Comparison of ENCODE assay signal across 27 mouse cellular contexts in genomic region chr7:27323001-27323400, GRCm38 (mm10). TPM values are rescaled to one million over a fixed set of nuclear protein-coding genes. Genes with fewer than 3 reads are reported as not detected.
"Had no signal": no experiment of that assay in that cellular context is flagged by ENCODE, and none has a peak within 500 bp of the region (broad histone marks: within the 10 kb centered on the region; RNA-seq: fewer than 3 reads in every experiment).

No protein-coding gene starts in this region.

- H3K9me3 ChIP-seq: heart, embryonic 13.5 days; heart, embryonic 15.5 days; hindbrain, embryonic 10.5 days; hindbrain, embryonic 12.5 days; intestine, embryonic 15.5 days; limb, embryonic 10.5 days; limb, embryonic 12.5 days; liver, embryonic 13.5 days; liver, embryonic 15.5 days had no signal

- H3K9ac ChIP-seq: heart, embryonic 15.5 days; hindbrain, embryonic 12.5 days; hindbrain, embryonic 14.5 days; intestine, embryonic 15.5 days; limb, embryonic 12.5 days; liver, embryonic 13.5 days; liver, embryonic 15.5 days had no signal

- H3K36me3 ChIP-seq: heart, embryonic 15.5 days; hindbrain, embryonic 10.5 days; hindbrain, embryonic 12.5 days; limb, embryonic 12.5 days; liver, embryonic 13.5 days; liver, embryonic 15.5 days had no signal

- H3K4me1 ChIP-seq: liver, embryonic 15.5 days had no signal

- H3K27ac ChIP-seq: heart, embryonic 13.5 days; heart, embryonic 15.5 days; hindbrain, embryonic 10.5 days; hindbrain, embryonic 12.5 days; hindbrain, embryonic 14.5 days; intestine, embryonic 15.5 days; layer of hippocampus, adult 2 months; left cerebral cortex, adult 2 months; limb, embryonic 10.5 days; limb, embryonic 12.5 days; liver, embryonic 13.5 days; liver, embryonic 15.5 days had no signal

- DNase-seq: gastrocnemius, postnatal 25 days; heart, postnatal 14 days; heart, postnatal 4 days; kidney, postnatal 10 days; kidney, postnatal 4 days; liver; liver, embryonic 13.5 days had no signal

- H3K4me3 ChIP-seq: heart, embryonic 13.5 days; heart, embryonic 15.5 days; hindbrain, embryonic 10.5 days; hindbrain, embryonic 12.5 days; intestine, embryonic 15.5 days; layer of hippocampus, adult 2 months; left cerebral cortex, adult 2 months; limb, embryonic 10.5 days; limb, embryonic 12.5 days; liver, embryonic 13.5 days; liver, embryonic 15.5 days had no signal

RNA-seq across cellular contexts. Expression of gene Ltbp4, which starts 14.5 kb away (rescaled TPM):
- total RNA-seq: granulocyte monocyte progenitor cell, adult 5-6 weeks had no signal

RNA-seq across cellular contexts. Expression of gene Gm20479, which starts 34.2 kb away (rescaled TPM):
- total RNA-seq: gastrocnemius, postnatal 25 days; gastrocnemius, postnatal 4 days; layer of hippocampus, adult 2 months; layer of hippocampus, postnatal 10 days; layer of hippocampus, postnatal 25 days; left cerebral cortex, adult 2 months; left cerebral cortex, postnatal 14 days; left cerebral cortex, postnatal 36 days had no signal
- polyA plus RNA-seq: frontal cortex, adult 2 months; heart, embryonic 15.5 days; hindbrain, embryonic 10.5 days; hindbrain, embryonic 14.5 days; hindbrain, embryonic 16.5 days; limb, embryonic 10.5 days; limb, embryonic 12.5 days; limb, embryonic 14.5 days had no signal
